Mouse (Mus musculus) small intestine, adult 2 months (tissue): Measurements from ENCODE around the gene Spata45. TPM values are rescaled to one million over a fixed set of nuclear protein-coding genes. Genes with fewer than 3 reads are reported as not detected.

Source experiments
- H3K27ac ChIP-seq: fragments of 200-500 bp; 2 replicates; pipeline ENCODE4 v1.5.1; 2012; ENCODE audit warnings: low read depth, low read length, control low read depth, inconsistent platforms; ENCODE audit not compliant: insufficient read depth
- H3K27me3 ChIP-seq: fragments of 200-500 bp; 2 replicates; pipeline ENCODE4 v1.6.1; 2012; ENCODE audit warnings: mild to moderate bottlenecking, moderate library complexity, low read length, inconsistent platforms; ENCODE audit not compliant: control insufficient read depth, insufficient read depth
- H3K36me3 ChIP-seq: fragments of 200-500 bp; 2 replicates; pipeline ENCODE4 v1.6.1; 2012; ENCODE audit warnings: mild to moderate bottlenecking, low read length, control low read depth, inconsistent platforms; ENCODE audit not compliant: control insufficient read depth, insufficient read depth
- H3K4me1 ChIP-seq: fragments of 200-500 bp; 2 replicates; pipeline ENCODE4 v1.6.1; 2012; ENCODE audit warnings: low read length, inconsistent platforms, mixed read lengths; ENCODE audit not compliant: control insufficient read depth, insufficient read depth, insufficient read length
- H3K4me3 ChIP-seq: fragments of 200-500 bp; 2 replicates; pipeline ENCODE4 v1.5.1; 2012; ENCODE audit warnings: low read depth, mild to moderate bottlenecking, control low read depth, inconsistent platforms, low read length, moderate library complexity
- CTCF ChIP-seq: fragments of 200-500 bp; IDR thresholded peaks from 2 replicates; pipeline ENCODE4 v1.5.1; 2012; ENCODE audit warnings: low read depth, mild to moderate bottlenecking, control low read depth, inconsistent platforms, low read length, moderate library complexity, mixed read lengths; ENCODE audit not compliant: insufficient replicate concordance, insufficient read length; ENCODE audit errors: extremely low read depth
- POLR2A ChIP-seq: fragments of 200-500 bp; IDR thresholded peaks from 2 replicates; pipeline ENCODE4 v1.6.1; 2012; ENCODE audit warnings: low read depth, mild to moderate bottlenecking, control low read depth, inconsistent platforms, low read length, moderate library complexity
- WGBS: fragments of 180-500 bp; shearing (Covaris S2); methylation state at CpG from one replicate; pipeline ENCODE4 v1.1.7; 2018; 5-methylcytosine and 5-hydroxymethylcytosine counted together
- polyA plus RNA-seq: library from polyadenylated mRNA; depleted of rRNA; stranded (reverse); fragments of >200 nt; gene quantifications from 2 replicates; pipeline ENCODE4 v1.2.3, GENCODE M21; 2012; rRNA removed

The Spata45 gene
- not detected in 2 replicates for polyA plus RNA-seq

- Histone ChIP-seq H3K36me3 (no peaks in the 10 kb centered on the region), H3K27ac (peak within 1 kb of the TSS; percentile 55), H3K4me3 (no peak within 1 kb of the TSS), H3K27me3 (no peaks in the 10 kb centered on the region), H3K4me1 (peaks cover 4% of the 10 kb centered on the region; the same call in 1 of the 2 replicates)
- TF ChIP-seq POLR2A (no peak), CTCF (no peak)
- 46% methylated on average over 6 of the region's 6 CpGs for WGBS
Observed at GRCm38 (mm10) chr1:191036554-191037334, at the start of gene Spata45. Spata45 (plus strand) TSS chr1:191036639.

GRCm38 (mm10) chr1:190989437-190990082 is 46.9 kb upstream of the Spata45 start:
- TF ChIP-seq POLR2A (no peak), CTCF (no peak)
- no peak overlapping the region for H3K4me3 ChIP-seq
- H3K27ac ChIP-seq: no peak overlapping the region
- H3K4me1 ChIP-seq: no peaks in the 10 kb centered on the region
- 80% methylated on average over 9 of the region's 9 CpGs for WGBS
- no peaks in the 10 kb centered on the region for H3K27me3 ChIP-seq
- no peaks in the 10 kb centered on the region for H3K36me3 ChIP-seq

DNA sequence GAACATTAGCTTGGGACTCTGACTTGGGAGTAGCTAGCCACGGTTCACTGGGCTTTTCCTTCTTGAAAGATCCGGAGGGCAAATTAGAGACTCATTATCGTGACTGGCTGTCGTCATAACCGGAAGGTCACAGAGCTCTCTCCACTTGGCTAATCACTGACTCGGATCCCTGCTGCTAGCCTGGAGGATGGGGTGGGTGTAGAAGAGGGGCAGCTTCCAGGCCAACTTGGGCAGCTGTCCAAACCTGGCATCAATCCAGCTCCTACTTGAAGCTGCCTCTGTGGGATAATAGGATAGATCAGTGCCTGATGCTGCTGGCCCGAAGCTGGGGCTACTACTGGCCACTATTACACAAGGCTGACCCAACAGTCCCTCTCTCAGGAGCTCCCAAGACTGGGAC is 40.9 kb upstream of the Spata45 start:
- Histone ChIP-seq H3K36me3 (no peaks in the 10 kb centered on the region), H3K27me3 (no peaks in the 10 kb centered on the region), H3K27ac (no peak overlapping the region), H3K4me1 (no peaks in the 10 kb centered on the region), H3K4me3 (no peak overlapping the region)
- 49% methylated on average over 7 of the region's 7 CpGs for WGBS
- TF ChIP-seq CTCF (no peak), POLR2A (no peak)

- Histone ChIP-seq H3K4me1 (no peaks in the 10 kb centered on the region), H3K4me3 (no peak overlapping the region), H3K27ac (no peak overlapping the region), H3K27me3 (no peaks in the 10 kb centered on the region), H3K36me3 (no peaks in the 10 kb centered on the region)
- TF ChIP-seq POLR2A: no peak
- TF ChIP-seq CTCF: no peak
- 62% methylated on average over 6 of the region's 6 CpGs for WGBS
Observed at GRCm38 (mm10) chr1:190996346-190996877, 40.0 kb upstream of the Spata45 start.

DNA sequence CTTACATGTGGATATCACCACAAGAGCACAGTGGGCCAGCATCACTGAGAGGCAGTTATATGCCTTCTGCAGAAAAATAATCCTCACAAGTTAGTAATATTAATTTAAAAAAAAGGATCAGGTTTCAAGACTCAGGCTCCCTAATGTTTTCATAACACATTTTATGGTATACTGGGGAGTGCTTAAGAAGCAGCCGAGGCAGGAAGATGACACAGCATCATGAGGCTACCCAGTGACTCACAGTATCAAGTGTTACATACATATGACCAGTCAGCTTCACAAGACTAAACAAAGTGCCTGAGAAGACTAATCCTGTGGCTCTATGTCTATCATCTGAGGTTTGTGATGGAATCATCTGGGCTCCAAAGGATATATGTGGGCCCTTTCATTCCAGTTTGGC is 38.4 kb upstream of the Spata45 start:
- 72% methylated on average over 1 of the region's 1 CpGs for WGBS
- Histone ChIP-seq H3K36me3 (no peaks in the 10 kb centered on the region), H3K4me3 (no peak overlapping the region), H3K27ac (no peak overlapping the region), H3K4me1 (no peaks in the 10 kb centered on the region), H3K27me3 (no peaks in the 10 kb centered on the region)
- TF ChIP-seq POLR2A (no peak), CTCF (no peak)

DNA sequence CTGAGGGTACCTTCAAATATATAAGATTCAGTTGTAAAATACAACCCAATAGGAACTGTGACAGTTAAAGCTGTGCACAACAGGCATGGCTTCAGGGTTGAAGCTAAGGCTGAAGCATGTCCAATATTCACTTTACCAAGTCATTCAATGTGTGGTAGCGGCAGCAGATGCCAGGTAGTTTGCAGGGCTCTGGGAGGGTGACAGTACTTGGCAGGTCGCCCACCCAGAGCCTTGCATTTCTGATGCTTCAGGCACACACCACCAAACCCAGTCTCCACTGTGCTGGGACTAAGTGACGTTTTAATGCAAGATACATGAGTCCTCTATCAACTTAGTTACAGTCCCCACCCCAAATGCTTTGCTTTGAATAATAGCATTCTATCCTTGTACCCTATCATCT is 35.8 kb upstream of the Spata45 start:
- no peaks in the 10 kb centered on the region for H3K4me1 ChIP-seq
- no peak overlapping the region for H3K4me3 ChIP-seq
- H3K36me3 ChIP-seq: peaks cover 8% of the 10 kb centered on the region
- H3K27ac ChIP-seq: no peak overlapping the region
- TF ChIP-seq CTCF (no peak), POLR2A (no peak)
- 78% methylated on average over 3 of the region's 3 CpGs for WGBS
- no peaks in the 10 kb centered on the region for H3K27me3 ChIP-seq

DNA sequence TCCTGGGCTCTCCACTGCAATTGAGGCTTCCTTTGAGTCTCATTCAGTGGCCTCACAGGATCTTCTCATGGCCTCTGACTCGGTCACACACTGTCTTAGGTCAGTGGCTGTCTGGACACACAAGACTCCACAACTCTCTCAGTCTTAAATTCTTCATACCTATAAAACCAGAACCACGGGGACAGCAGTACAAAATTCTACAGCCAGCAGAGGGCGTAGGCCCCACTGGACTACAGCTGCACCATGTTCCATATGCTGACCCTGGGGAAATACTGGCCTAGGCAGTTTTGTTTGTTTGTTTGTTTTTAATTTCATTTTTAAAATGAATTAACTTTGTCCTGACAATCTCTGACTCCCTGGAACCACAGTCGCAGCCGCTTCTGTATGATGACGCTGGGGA is 34.2 kb upstream of the Spata45 start:
- Histone ChIP-seq H3K27me3 (no peaks in the 10 kb centered on the region), H3K27ac (no peak overlapping the region), H3K4me1 (no peaks in the 10 kb centered on the region), H3K36me3 (peaks cover 9% of the 10 kb centered on the region), H3K4me3 (no peak overlapping the region)
- TF ChIP-seq POLR2A (no peak), CTCF (peak; percentile 41; the same call in 1 of the 2 replicates)
- 66% methylated on average over 6 of the region's 6 CpGs for WGBS
